Mouse (Mus musculus) kidney, embryonic 16.5 days (tissue): ENCODE data around the gene Cry2. TPM values are rescaled to one million over a fixed set of nuclear protein-coding genes. Genes with fewer than 3 reads are reported as not detected.

Experiments
- ATAC-seq: fragments of 200-750 bp; cut with Nextera tagmentation; 2 replicates; pipeline ENCODE4 v1.8.0; 2017; ENCODE audit warnings: moderate TSS enrichment; ENCODE audit not compliant: low FRiP score, low TSS enrichment
- H3K27ac ChIP-seq: fragments of 300-500 bp; sonication (generic); 2 replicates; pipeline ENCODE4 v1.5.1; 2014; ENCODE audit warnings: low read length
- H3K27me3 ChIP-seq: fragments of 300-500 bp; sonication (generic); 2 replicates; pipeline ENCODE4 v1.6.1; 2014; ENCODE audit warnings: low read length, control low read depth, mixed read lengths; ENCODE audit not compliant: insufficient read depth
- H3K36me3 ChIP-seq: fragments of 300-500 bp; sonication (generic); 2 replicates; pipeline ENCODE4 v1.6.1; 2014; ENCODE audit warnings: low read length, control low read depth, mixed read lengths; ENCODE audit not compliant: insufficient read depth
- H3K4me1 ChIP-seq: fragments of 300-500 bp; sonication (generic); 2 replicates; pipeline ENCODE4 v1.6.1; 2014; ENCODE audit warnings: low read length, control low read depth, mixed read lengths; ENCODE audit not compliant: insufficient read depth
- H3K4me2 ChIP-seq: fragments of 300-500 bp; sonication (generic); replicated peaks from 2 replicates; pipeline ENCODE4 v1.6.1; 2014; ENCODE audit warnings: low read depth, low read length
- H3K4me3 ChIP-seq: fragments of 300-500 bp; sonication (generic); 2 replicates; pipeline ENCODE4 v1.5.1; 2014; ENCODE audit warnings: mild to moderate bottlenecking, low read length
- H3K9ac ChIP-seq: fragments of 300-500 bp; sonication (generic); replicated peaks from 2 replicates; pipeline ENCODE4 v1.6.1; 2014; ENCODE audit warnings: low read length
- H3K9me3 ChIP-seq: fragments of 300-500 bp; sonication (generic); 2 replicates; pipeline ENCODE4 v1.6.1; 2016; ENCODE audit warnings: low read length, control low read depth
- WGBS: fragments of 180-500 bp; shearing (Covaris S2); extraction: QIAGEN DNeasy Blood & Tissue Kit; methylation state at CpG from one replicate; pipeline ENCODE4 v1.1.7; 2014; 5-methylcytosine and 5-hydroxymethylcytosine counted together
- polyA plus RNA-seq: library from polyadenylated mRNA; unstranded; fragments of >200 nt; fragmentation: Nextera tagmentation; extraction: Ambion mirVana; gene quantifications from 2 replicates; pipeline ENCODE4 v1.2.1, GENCODE M21; 2015

The Cry2 gene
- polyA plus RNA-seq, 1 experiment from 2014 or later: 21.7 TPM

GRCm38 (mm10) chr2:92447121-92447740, 13.4 kb upstream of the Cry2 start:
- no peak for ATAC-seq
- Histone ChIP-seq H3K9me3 (no peaks in the 10 kb centered on the region), H3K36me3 (0 out of 2 replicates have a peak, but pooled peaks cover under 1% of the 10 kb centered on the region), H3K27ac (no peak overlapping the region), H3K27me3 (no peaks in the 10 kb centered on the region), H3K4me1 (no peaks in the 10 kb centered on the region), H3K9ac (no peak overlapping the region), H3K4me3 (no peak overlapping the region), H3K4me2 (no peak overlapping the region)
- 68% methylated on average over 7 of the region's 7 CpGs for WGBS

DNA sequence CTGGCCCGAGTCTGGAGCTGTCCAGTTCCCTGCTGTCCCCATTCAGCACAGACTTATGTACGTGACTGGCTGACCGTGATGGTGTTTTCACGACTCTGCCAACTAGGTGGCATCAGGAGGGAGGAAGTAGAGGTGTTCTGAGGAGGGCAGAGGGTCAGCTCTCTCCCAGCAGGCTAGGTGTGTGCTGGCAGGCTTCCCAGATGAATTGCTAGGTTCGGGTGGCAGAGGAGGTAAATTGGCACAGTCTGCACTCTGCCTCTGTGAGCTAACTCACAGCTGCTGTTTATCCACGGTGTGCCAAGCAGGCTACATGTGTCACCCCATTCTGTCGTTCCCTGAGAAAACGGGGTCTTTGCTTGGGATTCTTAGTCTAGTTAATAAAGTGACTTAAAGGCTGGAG, 12.8 kb upstream of the Cry2 start:
- Histone ChIP-seq H3K9ac (no peak overlapping the region), H3K4me2 (no peak overlapping the region), H3K27me3 (no peaks in the 10 kb centered on the region), H3K4me3 (no peak overlapping the region), H3K36me3 (no peaks in the 10 kb centered on the region), H3K4me1 (no peaks in the 10 kb centered on the region), H3K27ac (no peak overlapping the region), H3K9me3 (no peaks in the 10 kb centered on the region)
- 70% methylated on average over 8 of the region's 8 CpGs for WGBS
- ATAC-seq: no peak

DNA sequence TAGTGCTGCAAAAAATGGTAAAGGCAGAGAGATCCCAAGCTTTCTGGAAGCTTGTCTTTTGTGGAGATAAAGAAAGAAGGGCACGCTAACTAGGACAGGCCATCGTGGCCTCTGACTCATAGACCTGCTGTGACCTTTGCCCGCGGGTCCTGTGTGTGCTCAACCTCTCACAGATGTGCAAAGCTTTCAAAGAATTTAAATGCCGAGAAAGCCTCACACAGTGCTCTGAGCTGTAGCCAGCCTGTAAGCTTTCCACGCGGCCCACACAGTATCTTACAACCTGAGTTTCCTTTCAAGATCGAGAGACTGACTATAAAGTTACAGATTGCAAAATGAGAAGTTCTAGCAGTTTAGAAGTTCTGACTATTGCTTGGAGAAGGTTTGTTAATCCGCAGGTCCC, 12.0 kb upstream of the Cry2 start:
- no peak for ATAC-seq

DNA sequence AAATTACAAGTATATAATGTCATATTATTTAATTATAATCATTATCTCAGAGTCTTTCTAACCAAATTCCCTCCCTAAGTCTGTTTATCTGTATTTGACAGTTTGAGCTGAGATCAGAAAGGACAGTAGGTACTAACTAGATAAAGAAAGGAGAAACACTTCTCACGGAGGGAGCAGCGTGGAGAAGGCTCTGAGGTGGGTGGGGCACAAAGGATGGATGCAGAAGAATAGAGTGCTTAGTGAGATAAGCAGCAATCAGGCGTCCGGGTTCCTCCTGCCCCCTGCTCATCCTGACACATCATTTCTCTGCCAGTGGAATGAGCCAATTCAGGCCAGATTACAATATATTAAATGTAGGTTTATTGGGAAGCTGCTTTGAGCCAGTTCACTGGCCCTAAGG, 10.5 kb upstream of the Cry2 start:
- Histone ChIP-seq H3K9ac (no peak overlapping the region), H3K36me3 (no peaks in the 10 kb centered on the region), H3K4me2 (no peak overlapping the region), H3K4me1 (no peaks in the 10 kb centered on the region), H3K27me3 (no peaks in the 10 kb centered on the region), H3K4me3 (no peak overlapping the region), H3K27ac (no peak overlapping the region), H3K9me3 (no peaks in the 10 kb centered on the region)
- ATAC-seq: no peak
- WGBS: 68% methylated on average over 4 of the region's 4 CpGs

More for the DNA sequence above, 12.0 kb upstream of the Cry2 start:
- H3K9ac ChIP-seq: no peak overlapping the region
- no peak overlapping the region for H3K27ac ChIP-seq
- H3K36me3 ChIP-seq: no peaks in the 10 kb centered on the region
- H3K4me2 ChIP-seq: no peak overlapping the region
- H3K27me3 ChIP-seq: no peaks in the 10 kb centered on the region
- no peaks in the 10 kb centered on the region for H3K4me1 ChIP-seq
- no peaks in the 10 kb centered on the region for H3K9me3 ChIP-seq
- no peak overlapping the region for H3K4me3 ChIP-seq
- WGBS: 48% methylated on average over 9 of the region's 9 CpGs

DNA sequence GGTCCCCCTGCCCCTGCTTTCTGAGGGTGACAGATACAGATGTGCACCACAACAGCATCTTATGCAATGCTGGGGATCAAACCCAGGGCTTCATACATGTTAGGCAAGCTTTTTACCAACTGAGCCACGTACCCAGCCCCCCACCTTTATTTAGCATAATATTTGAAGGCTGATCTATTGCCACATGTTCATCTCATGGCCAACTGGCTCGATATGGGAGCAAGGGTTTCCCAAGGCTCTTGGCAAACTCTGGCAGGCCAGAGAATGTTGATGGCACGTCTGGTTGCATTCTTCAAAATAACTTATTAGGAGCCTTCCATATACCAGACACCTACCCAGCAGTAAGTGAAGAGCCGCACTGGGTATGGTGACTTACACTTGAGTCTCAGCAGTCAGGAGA, 9.5 kb upstream of the Cry2 start:
- Histone ChIP-seq H3K27ac (no peak overlapping the region), H3K36me3 (no peaks in the 10 kb centered on the region), H3K9ac (no peak overlapping the region), H3K27me3 (no peaks in the 10 kb centered on the region), H3K4me1 (no peaks in the 10 kb centered on the region), H3K4me2 (no peak overlapping the region), H3K9me3 (no peaks in the 10 kb centered on the region), H3K4me3 (no peak overlapping the region)
- WGBS: 80% methylated on average over 4 of the region's 4 CpGs
- no peak for ATAC-seq

GRCm38 (mm10) chr2:92442419-92443001, 8.7 kb upstream of the Cry2 start:
- Histone ChIP-seq H3K36me3 (no peaks in the 10 kb centered on the region), H3K4me1 (no peaks in the 10 kb centered on the region), H3K27ac (no peak overlapping the region), H3K4me3 (no peak overlapping the region), H3K9me3 (no peaks in the 10 kb centered on the region), H3K4me2 (no peak overlapping the region), H3K27me3 (no peaks in the 10 kb centered on the region), H3K9ac (no peak overlapping the region)
- no peak for ATAC-seq
- WGBS: 74% methylated on average over 12 of the region's 12 CpGs

DNA sequence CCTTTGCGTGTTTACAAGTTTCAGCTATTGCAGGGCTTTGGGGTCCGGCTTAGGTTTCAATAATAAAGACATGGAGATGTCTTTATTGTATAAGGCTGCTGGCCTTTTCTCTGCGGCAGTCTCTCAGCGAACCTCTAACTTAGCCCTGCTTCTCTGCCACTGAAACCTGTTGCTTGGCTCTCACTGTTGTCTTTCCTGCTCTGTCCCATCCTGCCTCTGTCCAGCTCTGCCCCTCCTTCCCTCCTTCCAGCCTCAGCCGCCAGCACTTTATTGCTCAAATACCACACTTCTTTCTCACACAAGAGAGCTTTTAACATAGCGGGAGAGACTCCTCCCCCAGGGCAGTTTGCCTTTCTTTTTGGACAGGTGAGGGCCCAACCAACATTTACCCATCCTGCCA, 6.6 kb upstream of the Cry2 start:
- 39% methylated on average over 6 of the region's 6 CpGs for WGBS
- ATAC-seq: no peak
- Histone ChIP-seq H3K4me1 (no peaks in the 10 kb centered on the region), H3K36me3 (no peaks in the 10 kb centered on the region), H3K4me2 (no peak overlapping the region), H3K9me3 (peaks cover 6% of the 10 kb centered on the region), H3K27ac (no peak overlapping the region), H3K27me3 (no peaks in the 10 kb centered on the region), H3K9ac (no peak overlapping the region), H3K4me3 (no peak overlapping the region)

DNA sequence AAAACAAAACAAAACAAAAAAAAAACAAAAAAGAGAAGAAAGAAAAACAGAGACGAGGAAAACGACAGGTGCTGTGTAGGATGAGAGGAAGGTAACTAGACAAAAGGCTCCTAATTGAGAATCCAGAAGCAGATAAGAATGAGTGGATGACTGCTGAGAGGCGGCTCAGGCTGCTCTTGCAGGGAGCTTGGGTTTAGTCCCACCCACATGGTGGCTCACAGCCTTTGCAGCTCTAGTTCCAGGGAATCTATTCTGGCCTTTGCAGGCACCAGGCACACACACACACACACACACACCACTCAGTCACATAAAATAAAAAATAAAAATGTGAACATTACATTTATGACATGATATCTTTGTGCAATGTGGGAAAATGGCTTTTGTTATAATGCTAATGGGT, 4.7 kb upstream of the Cry2 start:
- Histone ChIP-seq H3K4me3 (no peak overlapping the region), H3K9me3 (peaks cover 6% of the 10 kb centered on the region), H3K27me3 (no peaks in the 10 kb centered on the region), H3K4me1 (no peaks in the 10 kb centered on the region), H3K9ac (no peak overlapping the region), H3K36me3 (no peaks in the 10 kb centered on the region), H3K4me2 (no peak overlapping the region), H3K27ac (no peak overlapping the region)
- 69% methylated on average over 3 of the region's 3 CpGs for WGBS
- no peak for ATAC-seq

DNA sequence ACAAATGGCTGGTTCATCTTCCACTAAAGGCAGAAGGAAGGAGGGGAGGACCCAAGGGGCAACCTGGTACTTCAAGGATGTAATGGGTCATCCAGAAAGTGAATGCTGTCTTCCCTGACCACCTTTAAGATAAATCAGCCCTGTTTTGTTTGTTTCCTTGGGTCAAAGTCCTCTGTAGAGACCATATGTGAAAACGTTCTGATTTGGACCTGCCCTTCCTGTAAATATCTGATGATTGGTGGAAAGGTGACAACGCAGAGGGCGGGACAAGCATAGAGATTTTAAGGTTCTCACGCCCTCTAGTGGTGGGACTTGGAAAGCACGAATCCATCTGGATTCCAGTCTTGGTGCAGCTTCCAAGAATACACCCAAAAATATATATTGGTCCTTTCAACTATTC, 4.0 kb upstream of the Cry2 start:
- under 1% methylated on average over 5 of the region's 5 CpGs for WGBS
- no peak for ATAC-seq
- Histone ChIP-seq H3K27me3 (no peaks in the 10 kb centered on the region), H3K4me2 (peak overlapping the region; percentile 40; the same call in 1 of the 2 replicates), H3K27ac (no peak overlapping the region), H3K4me3 (no peak overlapping the region), H3K4me1 (peaks cover 5% of the 10 kb centered on the region), H3K36me3 (no peaks in the 10 kb centered on the region), H3K9ac (no peak overlapping the region), H3K9me3 (peaks cover 6% of the 10 kb centered on the region)

- 85% methylated on average over 4 of the region's 4 CpGs for WGBS
- Histone ChIP-seq H3K4me2 (no peak overlapping the region), H3K4me3 (no peak overlapping the region), H3K36me3 (no peaks in the 10 kb centered on the region), H3K9me3 (peaks cover 6% of the 10 kb centered on the region), H3K27me3 (no peaks in the 10 kb centered on the region), H3K4me1 (peaks cover 10% of the 10 kb centered on the region), H3K9ac (no peak overlapping the region), H3K27ac (no peak overlapping the region)
- no peak for ATAC-seq
Measured at GRCm38 (mm10) chr2:92437366-92437765, 3.5 kb upstream of the Cry2 start.
